Comparison of ENCODE assay signal across 8 mouse cellular contexts in genomic region chr5:122391786-122392180, GRCm38 (mm10). TPM values are rescaled to one million over a fixed set of nuclear protein-coding genes. Genes with fewer than 3 reads are reported as not detected.
DNase-seq lines count a peak whose midpoint lies in the region; ATAC-seq and TF ChIP-seq lines count a peak whose summit lies in the region.

TSS of gene Arpc3 (plus strand) at chr5:122391878.

- H3K9me3 ChIP-seq in ES-E14 (ENCODE audit: control insufficient read depth, insufficient read depth, low read depth, low read length): no peaks in the 10 kb centered on the region
- H3K9me3 ChIP-seq in forebrain, embryonic 15.5 days: no peaks in the 10 kb centered on the region

- ATAC-seq in forebrain, embryonic 15.5 days (replicated peaks): peak; percentile 91
- ATAC-seq in neutrophil, adult 5-6 weeks (ENCODE audit: extremely low read depth, insufficient number of reproducible peaks, low FRiP score, poor library complexity, severe bottlenecking): peak; percentile 95

- WGBS in forebrain, embryonic 15.5 days: under 1% methylated on average over 39 of the region's 39 CpGs
- under 1% methylated on average over 39 of the region's 39 CpGs for WGBS in lung, adult 2 months

- peak; percentile 90 for TF ChIP-seq POLR2A in lung, adult 2 months (IDR thresholded peaks at IDR 0.05; ENCODE audit: borderline replicate concordance, extremely low read depth, low read depth, low read length)

- no peaks in the 10 kb centered on the region for H3K27me3 ChIP-seq in forebrain, embryonic 15.5 days

- H3K4me2 ChIP-seq in forebrain, embryonic 15.5 days (replicated peaks): peak within 1 kb of the TSS; percentile 78

- H3K4me3 ChIP-seq in ES-E14 (ENCODE audit: insufficient read depth in 1 of 2, low read depth in 1 of 2, low read length in 2 of 2, poor library complexity in 1 of 2, severe bottlenecking in 1 of 2): peak within 1 kb of the TSS; percentile 81 to 98
- H3K4me3 ChIP-seq in forebrain, embryonic 15.5 days: peak within 1 kb of the TSS; percentile 60
- H3K4me3 ChIP-seq in lung, adult 2 months (replicated peaks; ENCODE audit: extremely low read depth, low read depth, low read length): peak within 1 kb of the TSS; percentile 83

- H3K4me1 ChIP-seq in ES-E14 (ENCODE audit: control insufficient read depth in 2 of 2, insufficient read depth in 2 of 2, low read length in 2 of 2, poor library complexity in 1 of 2): peaks cover 1 to 4% of the 10 kb centered on the region in 2 experiments; a peak in 1 of 4 replicates
- H3K4me1 ChIP-seq in forebrain, embryonic 15.5 days: peaks cover 13% of the 10 kb centered on the region
- peaks cover 9% of the 10 kb centered on the region; the same call in 1 of the 2 replicates for H3K4me1 ChIP-seq in lung, adult 2 months (ENCODE audit: control insufficient read depth, insufficient read depth, low read length)

- intact Hi-C loops in heart, postnatal 25 days (cut with DNase I): loop anchor here (5.0 kb wide), 1 partner anchor 124 kb away; no protein-coding TSS in a partner anchor

- peaks cover 6% of the 10 kb centered on the region for H3K36me3 ChIP-seq in ES-E14 (ENCODE audit: control insufficient read depth, insufficient read depth, low read length, poor library complexity, severe bottlenecking)
- H3K36me3 ChIP-seq in forebrain, embryonic 15.5 days: peaks cover 4% of the 10 kb centered on the region

- peak; percentile 76 for DNase-seq in ES-E14 (ENCODE audit: low read depth, low spot score)
- peak; percentile 88 for DNase-seq in cerebellum, adult 11-12 months
- peak; percentile 77 for DNase-seq in heart, postnatal 25 days (ENCODE audit: low spot score)
- DNase-seq in layer of hippocampus, adult 18-20 months (ENCODE audit: low spot score in 2 of 2): peak; percentile 89 to 95
- DNase-seq in lung, adult 2 months: peak; percentile 91
- peak; percentile 72 to 78 for DNase-seq in thymus, adult 18-20 months

- peak within 1 kb of the TSS; percentile 93 for H3K9ac ChIP-seq in ES-E14 (ENCODE audit: insufficient read depth, low read depth, low read length, poor library complexity, severe bottlenecking)
- peak within 1 kb of the TSS; percentile 69 for H3K9ac ChIP-seq in forebrain, embryonic 15.5 days (replicated peaks)

- in situ Hi-C loops in ES-E14 (cut with MboI; ENCODE audit: low sequenced_read_pairs in 2 of 2, unreplicated experiment in 2 of 2): no loop called here

- peak; percentile 92 for TF ChIP-seq CTCF in lung, adult 2 months (IDR thresholded peaks at IDR 0.05; ENCODE audit: insufficient read depth, low read length)

- no peak within 1 kb of the TSS for H3K27ac ChIP-seq in ES-E14 (ENCODE audit: insufficient read depth, low read depth, low read length, poor library complexity, severe bottlenecking)
- peak within 1 kb of the TSS; percentile 60 for H3K27ac ChIP-seq in forebrain, embryonic 15.5 days (replicated peaks)

TF ChIP-seq in ES-E14, 5 proteins besides CTCF, POLR2A, EP300 and RAD21:
- TF ChIP-seq MAFK (IDR thresholded peaks at IDR 0.05; ENCODE audit: insufficient read depth, low read depth, low read length) (0 out of 2 replicates have a peak, but pooled peaks have one; percentile 5), ZNF384 (IDR thresholded peaks at IDR 0.05; ENCODE audit: low read depth, low read length) (no peak)

RNA-seq across cellular contexts. Expression of gene Arpc3, which starts in this region (rescaled TPM):
- 135 and 165 TPM in 2 replicates for total RNA-seq in ES-E14 (2012; rRNA removed)
- 165 and 193 TPM in 2 replicates for polyA plus RNA-seq in forebrain, embryonic 15.5 days (2015; fragmentation: Nextera tagmentation; extraction: Ambion mirVana)
- total RNA-seq in heart, postnatal 25 days (2021): 10 to 100 TPM; 93.0 to 94.1 TPM
- 100 to 1,000 TPM; 255 to 271 TPM for total RNA-seq in layer of hippocampus, adult 18-20 months (2021)
- 114 and 144 TPM in 2 replicates for polyA plus RNA-seq in lung, adult 2 months (2012; rRNA removed)
- total RNA-seq in neutrophil, adult 5-6 weeks (2017): 766 and 832 TPM in 2 replicates
